Mouse (Mus musculus) embryonic facial prominence, embryonic 13.5 days (tissue): ENCODE data around the gene Elf1. TPM values are rescaled to one million over a fixed set of nuclear protein-coding genes. Genes with fewer than 3 reads are reported as not detected.
"Not testable (repeated sequence)": the region's sequence is repeated elsewhere in the genome, so short reads cannot be mapped to it uniquely, and the experiment has no call there.

Source experiments
- ATAC-seq: fragments of 200-750 bp; cut with Nextera tagmentation; 2 replicates; pipeline ENCODE4 v1.8.0; 2017; ENCODE audit warnings: low read depth; ENCODE audit not compliant: insufficient number of reproducible peaks, insufficient read depth, low FRiP score, low TSS enrichment
- H3K27ac ChIP-seq: fragments of 300-500 bp; sonication (generic); 2 replicates; pipeline ENCODE4 v1.5.1; 2015; ENCODE audit warnings: moderate library complexity, mild to moderate bottlenecking, inconsistent platforms
- H3K27me3 ChIP-seq: fragments of 300-500 bp; sonication (generic); 2 replicates; pipeline ENCODE4 v1.6.1; 2015; ENCODE audit warnings: mild to moderate bottlenecking, inconsistent platforms
- H3K36me3 ChIP-seq: fragments of 300-500 bp; sonication (generic); 2 replicates; pipeline ENCODE4 v1.6.1; 2015; ENCODE audit warnings: mild to moderate bottlenecking, inconsistent platforms
- H3K4me1 ChIP-seq: fragments of 300-500 bp; sonication (generic); 2 replicates; pipeline ENCODE4 v1.6.1; 2015; ENCODE audit warnings: inconsistent platforms
- H3K4me2 ChIP-seq: fragments of 300-500 bp; sonication (generic); 2 replicates; pipeline ENCODE4 v1.6.1; 2015; ENCODE audit warnings: moderate library complexity, mild to moderate bottlenecking, inconsistent platforms
- H3K4me3 ChIP-seq: fragments of 300-500 bp; sonication (generic); 2 replicates; pipeline ENCODE4 v1.5.1; 2015; ENCODE audit warnings: mild to moderate bottlenecking, inconsistent platforms
- H3K9ac ChIP-seq: fragments of 300-500 bp; sonication (generic); 2 replicates; pipeline ENCODE4 v1.6.1; 2015; ENCODE audit warnings: mild to moderate bottlenecking, inconsistent platforms
- H3K9me3 ChIP-seq: fragments of 300-500 bp; sonication (generic); 2 replicates; pipeline ENCODE4 v1.6.1; 2016; ENCODE audit warnings: inconsistent platforms
- WGBS: fragments of 180-500 bp; shearing (Covaris S2); methylation state at CpG from one replicate; pipeline ENCODE4 v1.1.7; 2015; ENCODE audit warnings: mixed read lengths; 5-methylcytosine and 5-hydroxymethylcytosine counted together
- polyA plus RNA-seq: library from polyadenylated mRNA; unstranded; fragments of >200 nt; fragmentation: Nextera tagmentation; extraction: Ambion mirVana; gene quantifications from 2 replicates; pipeline ENCODE4 v1.2.1, GENCODE M21; 2015

The Elf1 gene
- polyA plus RNA-seq, 1 experiment from 2014 or later: 13.1 TPM

DNA sequence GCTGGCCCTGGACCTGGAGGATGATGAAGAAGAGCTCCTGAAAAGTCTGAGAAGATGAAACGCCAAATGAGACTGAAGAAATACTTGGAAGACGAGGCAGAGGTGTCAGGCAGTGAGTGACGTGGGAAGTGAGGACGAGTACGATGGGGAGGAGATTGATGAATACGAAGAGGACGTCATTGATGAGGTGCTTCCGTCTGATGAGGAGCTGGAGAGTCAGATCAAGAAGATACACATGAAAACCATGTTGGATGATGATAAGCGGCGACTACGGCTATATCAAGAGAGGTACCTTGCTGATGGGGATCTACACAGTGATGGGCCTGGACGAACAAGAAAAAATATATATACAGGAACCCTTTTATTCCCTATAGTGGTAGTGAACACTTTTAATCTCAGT lies 45.1 kb downstream of the Elf1 start:
- not testable (repeated sequence) for ATAC-seq, H3K36me3 ChIP-seq, H3K4me2 ChIP-seq, H3K27me3 ChIP-seq, H3K4me3 ChIP-seq, H3K9me3 ChIP-seq, H3K9ac ChIP-seq, H3K4me1 ChIP-seq, H3K27ac ChIP-seq
- WGBS: 91% methylated on average over 12 of the region's 12 CpGs

DNA sequence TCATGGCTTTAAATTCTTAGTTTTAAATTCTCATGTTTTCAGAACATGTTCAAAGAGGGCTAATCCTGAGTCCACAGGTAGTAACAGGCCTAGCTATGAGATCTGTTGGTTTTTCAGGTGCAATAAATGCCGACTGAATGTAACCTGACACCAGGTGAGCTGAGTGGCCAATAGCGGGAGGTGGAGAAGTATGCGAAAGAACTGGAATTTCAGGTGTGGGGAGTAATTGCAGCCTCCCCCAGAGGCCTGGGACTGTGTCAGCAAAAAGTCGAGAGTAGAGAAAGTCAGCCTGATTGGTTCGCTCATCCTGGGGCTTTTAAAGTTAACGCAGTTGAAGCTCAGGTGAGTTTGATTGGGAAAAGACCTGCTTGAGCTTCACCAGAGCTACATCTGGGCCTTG lies 46.7 kb downstream of the Elf1 start:
- 43% methylated on average over 6 of the region's 6 CpGs for WGBS
- no peak overlapping the region for H3K9ac ChIP-seq
- ATAC-seq: peak; percentile 88; the same call in 1 of the 2 replicates
- H3K4me1 ChIP-seq: 0 out of 2 replicates have a peak, but pooled peaks cover 3% of the 10 kb centered on the region
- H3K4me3 ChIP-seq: no peak overlapping the region
- no peaks in the 10 kb centered on the region for H3K36me3 ChIP-seq
- no peaks in the 10 kb centered on the region for H3K27me3 ChIP-seq
- no peaks in the 10 kb centered on the region for H3K9me3 ChIP-seq
- no peak overlapping the region for H3K27ac ChIP-seq
- 0 out of 2 replicates have a peak overlapping the region, but pooled peaks have one; percentile 11 for H3K4me2 ChIP-seq

DNA sequence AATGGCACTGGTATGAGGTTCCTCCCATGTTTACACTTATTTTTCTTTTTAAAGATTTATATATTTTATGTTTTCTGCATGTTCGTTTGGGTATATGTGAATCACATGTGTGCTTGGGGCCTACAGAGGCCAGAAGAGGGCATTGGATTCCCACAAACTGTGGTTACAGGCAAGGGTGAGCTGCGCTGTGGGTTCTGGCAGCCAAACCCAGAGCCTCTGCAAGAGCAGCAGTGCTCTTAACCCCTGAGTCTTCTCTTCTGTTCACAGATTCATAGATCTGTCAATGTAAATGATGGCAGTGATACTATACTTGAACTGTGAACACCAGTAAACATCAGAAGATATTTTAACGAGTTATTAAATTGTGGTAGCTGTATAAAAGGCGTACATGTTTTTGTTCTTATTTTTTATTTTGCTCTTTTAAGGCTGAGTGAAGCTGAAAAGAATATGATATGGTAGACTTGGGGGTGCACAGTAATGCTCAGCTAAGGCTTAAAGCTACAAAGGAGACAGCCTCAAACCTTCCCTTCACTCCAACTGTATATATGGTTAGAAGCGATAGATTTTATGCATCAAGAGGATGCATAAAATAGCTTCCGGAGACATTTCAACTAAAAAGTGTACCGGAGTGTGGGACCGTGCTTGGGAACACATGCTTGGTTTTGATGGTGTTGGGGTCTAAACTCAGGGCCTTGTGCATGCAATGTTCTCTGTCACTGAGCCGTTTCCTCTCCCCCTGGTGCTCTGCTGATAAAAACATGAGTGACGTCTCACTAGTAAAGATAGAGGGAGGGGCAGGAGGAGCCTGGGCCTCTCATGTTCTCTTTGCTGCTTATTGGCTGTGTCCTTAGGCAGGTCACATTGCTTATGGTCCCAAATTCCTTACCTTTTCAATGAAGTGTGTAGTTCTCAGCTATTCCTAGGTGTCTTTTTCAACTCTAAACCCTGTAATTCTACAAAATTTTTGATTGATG lies 48.9 kb downstream of the Elf1 start:
- no peak for ATAC-seq
- Histone ChIP-seq H3K9me3 (no peaks in the 10 kb centered on the region), H3K27ac (no peak overlapping the region), H3K36me3 (no peaks in the 10 kb centered on the region), H3K4me3 (no peak overlapping the region), H3K4me2 (no peak overlapping the region), H3K4me1 (peaks cover 7% of the 10 kb centered on the region; the same call in 1 of the 2 replicates), H3K9ac (no peak overlapping the region), H3K27me3 (no peaks in the 10 kb centered on the region)
- 78% methylated on average over 10 of the region's 10 CpGs for WGBS

DNA sequence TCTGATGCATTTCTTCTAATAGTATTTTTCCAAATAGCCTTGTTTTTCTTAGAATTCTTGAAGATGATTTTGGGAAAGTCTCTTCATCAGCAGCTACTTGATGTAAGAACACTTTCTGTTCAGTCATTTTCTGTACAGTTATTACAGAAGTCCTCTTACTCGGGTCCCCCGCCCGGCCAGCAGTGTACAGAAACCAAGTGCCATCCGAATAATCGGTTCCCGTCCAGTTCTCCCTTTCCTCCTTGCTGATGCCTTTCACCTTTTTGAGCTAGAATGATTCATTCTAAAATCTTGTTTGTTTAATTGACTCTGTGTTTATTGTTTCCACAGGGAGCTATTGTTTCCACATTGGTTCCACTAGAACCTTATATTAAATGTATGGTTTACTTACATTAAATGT lies 49.8 kb downstream of the Elf1 start:
- no peak overlapping the region for H3K9ac ChIP-seq
- H3K27me3 ChIP-seq: no peaks in the 10 kb centered on the region
- H3K4me1 ChIP-seq: peaks cover 7% of the 10 kb centered on the region; the same call in 1 of the 2 replicates
- WGBS: 93% methylated on average over 6 of the region's 6 CpGs
- no peaks in the 10 kb centered on the region for H3K9me3 ChIP-seq
- no peak for ATAC-seq
- H3K4me2 ChIP-seq: no peak overlapping the region
- H3K4me3 ChIP-seq: no peak overlapping the region
- no peaks in the 10 kb centered on the region for H3K36me3 ChIP-seq
- H3K27ac ChIP-seq: no peak overlapping the region

DNA sequence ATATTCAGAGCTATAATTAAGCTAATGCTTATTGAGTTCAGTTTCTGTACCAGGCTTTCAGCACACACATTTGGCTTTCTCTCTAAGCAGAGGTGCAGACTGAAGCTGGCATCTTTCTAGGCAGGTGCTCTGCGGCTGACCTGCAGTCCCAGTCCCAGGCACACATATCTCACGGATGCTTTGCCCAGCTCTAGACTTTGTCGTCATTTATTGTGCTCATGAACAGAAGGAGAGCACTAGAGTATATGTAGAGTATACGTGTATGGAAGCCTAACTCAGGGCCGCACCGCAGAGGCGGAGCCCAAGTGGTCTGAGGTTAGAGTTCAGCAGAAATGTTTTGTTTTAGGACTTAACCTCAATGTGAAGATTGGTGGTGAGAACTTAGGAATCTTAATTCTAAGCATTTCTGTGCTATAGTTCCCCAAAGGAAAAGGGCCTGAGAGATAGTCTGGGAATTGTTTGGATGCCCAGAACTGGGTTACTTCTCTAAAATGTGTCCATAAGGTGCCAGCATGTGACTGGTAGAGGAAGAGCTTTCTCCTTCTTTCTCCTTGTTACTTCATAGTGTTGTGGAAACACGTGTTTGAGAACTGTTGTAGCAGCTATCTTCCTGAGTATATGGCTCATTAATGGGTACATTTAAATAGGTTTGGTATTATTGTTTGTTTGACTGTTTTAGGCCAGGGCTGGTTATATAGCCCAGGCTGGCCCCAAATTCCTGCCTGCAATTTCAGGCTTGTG lies 51.2 kb downstream of the Elf1 start:
- Histone ChIP-seq H3K27ac (no peak overlapping the region), H3K9me3 (no peaks in the 10 kb centered on the region), H3K4me2 (no peak overlapping the region), H3K36me3 (no peaks in the 10 kb centered on the region), H3K4me3 (no peak overlapping the region), H3K9ac (no peak overlapping the region), H3K27me3 (no peaks in the 10 kb centered on the region), H3K4me1 (peaks cover 7% of the 10 kb centered on the region; the same call in 1 of the 2 replicates)
- WGBS: 87% methylated on average over 8 of the region's 8 CpGs
- no peak for ATAC-seq

GRCm38 (mm10) chr14:79533350-79533749 lies 52.4 kb downstream of the Elf1 start:
- H3K36me3 ChIP-seq: no peaks in the 10 kb centered on the region
- no peak for ATAC-seq

DNA sequence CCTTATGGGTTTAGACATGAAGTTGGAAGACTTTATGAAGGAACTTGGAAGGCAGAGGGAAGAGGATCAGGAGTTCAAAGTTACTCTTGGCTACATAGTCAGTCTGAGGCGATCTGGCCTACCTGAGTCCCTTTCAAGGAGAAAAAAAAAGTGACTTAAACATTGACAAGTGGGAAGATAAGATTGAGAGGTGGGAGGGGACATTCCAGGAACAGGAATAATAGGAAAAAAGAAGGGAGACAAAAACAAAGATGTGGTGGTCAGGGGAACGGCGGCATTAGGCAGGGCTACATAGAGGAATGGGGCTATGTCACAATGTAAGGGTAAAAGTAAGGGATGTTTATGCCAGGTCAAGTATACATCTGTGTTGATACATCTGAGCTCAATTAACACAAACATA lies 53.2 kb downstream of the Elf1 start:
- Histone ChIP-seq H3K9ac (no peak overlapping the region), H3K4me2 (no peak overlapping the region), H3K4me1 (peaks cover 7% of the 10 kb centered on the region; the same call in 1 of the 2 replicates), H3K27ac (no peak overlapping the region), H3K4me3 (no peak overlapping the region), H3K27me3 (no peaks in the 10 kb centered on the region), H3K9me3 (no peaks in the 10 kb centered on the region), H3K36me3 (no peaks in the 10 kb centered on the region)
- no peak for ATAC-seq
- 84% methylated on average over 3 of the region's 3 CpGs for WGBS

More at GRCm38 (mm10) chr14:79533350-79533749, 52.4 kb downstream of the Elf1 start:
- H3K27me3 ChIP-seq: no peaks in the 10 kb centered on the region
- no peaks in the 10 kb centered on the region for H3K9me3 ChIP-seq
- WGBS: 81% methylated on average over 1 of the region's 1 CpGs
- no peak overlapping the region for H3K9ac ChIP-seq
- peaks cover 7% of the 10 kb centered on the region; the same call in 1 of the 2 replicates for H3K4me1 ChIP-seq
- H3K27ac ChIP-seq: 0 out of 2 replicates have a peak overlapping the region, but pooled peaks have one; percentile 11
- no peak overlapping the region for H3K4me3 ChIP-seq
- H3K4me2 ChIP-seq: no peak overlapping the region

GRCm38 (mm10) chr14:79534656-79535055 lies 53.7 kb downstream of the Elf1 start:
- not testable (repeated sequence) for H3K4me2 ChIP-seq, H3K27me3 ChIP-seq, H3K9ac ChIP-seq, H3K36me3 ChIP-seq, H3K4me3 ChIP-seq, ATAC-seq, H3K9me3 ChIP-seq, H3K4me1 ChIP-seq, H3K27ac ChIP-seq
- 92% methylated on average over 4 of the region's 4 CpGs for WGBS

DNA sequence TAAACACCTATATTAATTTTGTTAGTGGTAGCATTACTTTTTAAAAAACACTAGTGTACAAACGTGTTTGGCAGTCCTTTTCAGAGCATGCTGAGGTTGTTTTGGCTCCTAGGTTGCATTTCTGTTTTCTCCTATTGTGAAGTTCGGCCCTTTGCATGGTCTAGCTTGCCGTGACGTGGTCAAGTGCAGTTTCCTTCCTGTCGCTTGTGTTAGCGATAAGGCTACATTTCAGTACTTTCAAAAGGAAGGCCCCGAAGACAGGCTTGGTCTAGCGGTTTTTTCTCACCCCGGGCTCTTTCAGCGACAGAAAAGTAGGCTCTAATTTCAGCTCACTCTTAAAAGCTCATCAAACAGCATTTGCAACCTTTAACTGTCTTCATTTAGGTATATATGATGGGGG lies 54.3 kb downstream of the Elf1 start:
- no peak overlapping the region for H3K4me2 ChIP-seq
- ATAC-seq: no peak
- peaks cover 4% of the 10 kb centered on the region; the same call in 1 of the 2 replicates for H3K4me1 ChIP-seq
- H3K27me3 ChIP-seq: no peaks in the 10 kb centered on the region
- no peaks in the 10 kb centered on the region for H3K9me3 ChIP-seq
- no peak overlapping the region for H3K27ac ChIP-seq
- H3K36me3 ChIP-seq: no peaks in the 10 kb centered on the region
- H3K4me3 ChIP-seq: no peak overlapping the region
- no peak overlapping the region for H3K9ac ChIP-seq
- WGBS: 70% methylated on average over 10 of the region's 10 CpGs

- Histone ChIP-seq H3K4me3 (no peak overlapping the region), H3K4me1 (peaks cover 4% of the 10 kb centered on the region; the same call in 1 of the 2 replicates), H3K9ac (no peak overlapping the region), H3K27ac (no peak overlapping the region), H3K9me3 (no peaks in the 10 kb centered on the region), H3K36me3 (no peaks in the 10 kb centered on the region), H3K4me2 (no peak overlapping the region), H3K27me3 (no peaks in the 10 kb centered on the region)
- WGBS: 76% methylated on average over 5 of the region's 5 CpGs
- no peak for ATAC-seq
These were observed 55.0 kb downstream of the Elf1 start for GRCm38 (mm10) chr14:79536011-79536410.

GRCm38 (mm10) chr14:79536837-79537236 lies 55.8 kb downstream of the Elf1 start:
- 73% methylated on average over 3 of the region's 3 CpGs for WGBS
- no peaks in the 10 kb centered on the region for H3K9me3 ChIP-seq
- no peak overlapping the region for H3K9ac ChIP-seq
- no peak for ATAC-seq
- no peak overlapping the region for H3K4me2 ChIP-seq
- H3K4me1 ChIP-seq: peaks cover 4% of the 10 kb centered on the region; the same call in 1 of the 2 replicates
- no peaks in the 10 kb centered on the region for H3K27me3 ChIP-seq
- no peak overlapping the region for H3K4me3 ChIP-seq
- no peaks in the 10 kb centered on the region for H3K36me3 ChIP-seq
- H3K27ac ChIP-seq: no peak overlapping the region
